Mouse (Mus musculus) lung, postnatal 0 days (tissue): ENCODE data around the gene Trpv5.

Source experiments
- CTCF ChIP-seq: IDR thresholded peaks from 2 replicates; pipeline ENCODE4 v1.5.1; 2016; ENCODE audit warnings: antibody characterized with exemption, mild to moderate bottlenecking
- EP300 ChIP-seq: IDR thresholded peaks from 2 replicates; pipeline ENCODE4 v1.6.1; 2016; ENCODE audit warnings: antibody characterized with exemption, mild to moderate bottlenecking, control low read depth

DNA sequence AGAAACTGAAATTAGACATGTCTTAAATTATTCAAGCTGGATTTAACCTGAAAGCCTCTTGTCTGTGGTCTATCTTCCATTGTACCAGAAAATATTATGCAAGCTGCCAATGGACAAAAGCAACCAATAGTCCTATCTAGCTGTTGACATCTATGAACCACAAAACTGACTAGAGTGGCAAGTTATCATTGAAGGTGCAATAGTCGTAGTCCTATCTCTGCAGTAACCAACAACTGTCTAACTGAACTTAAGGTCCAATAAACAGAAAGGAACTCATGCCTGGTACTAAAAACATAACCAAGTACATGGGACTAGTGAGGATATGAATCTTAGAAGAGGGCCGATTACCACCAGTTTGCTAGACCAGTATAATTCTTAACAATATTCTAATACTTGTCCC lies 4.0 kb downstream of the Trpv5 start:
- TF ChIP-seq CTCF = no peak
- no peak for TF ChIP-seq EP300
